Mouse (Mus musculus) spleen, adult 2 months (tissue): ENCODE data around the gene Tenm4. TPM values are rescaled to one million over a fixed set of nuclear protein-coding genes. Genes with fewer than 3 reads are reported as not detected.

ENCODE experiments used
- DNase-seq, 2 experiments: peaks; one replicate each; pipeline versions ENCODE4 v3.0.0 to v3.0.0-alpha.2; 2012 to 2021; ENCODE audit warnings: low spot score in 2 of 2, low read depth in 1 of 2
- H3K27ac ChIP-seq: fragments of 200-500 bp; 2 replicates; pipeline ENCODE4 v1.5.1; 2012; ENCODE audit warnings: low read length, inconsistent platforms; ENCODE audit not compliant: insufficient read depth
- H3K27me3 ChIP-seq: fragments of 200-500 bp; 2 replicates; pipeline ENCODE4 v1.6.1; 2012; ENCODE audit warnings: mild to moderate bottlenecking, moderate library complexity, low read length, inconsistent platforms; ENCODE audit not compliant: control insufficient read depth, insufficient read depth
- H3K36me3 ChIP-seq: fragments of 200-500 bp; 2 replicates; pipeline ENCODE4 v1.6.1; 2012; ENCODE audit warnings: mild to moderate bottlenecking, low read length, inconsistent platforms; ENCODE audit not compliant: control insufficient read depth, insufficient read depth
- H3K4me1 ChIP-seq: fragments of 200-500 bp; 2 replicates; pipeline ENCODE4 v1.6.1; 2011; ENCODE audit warnings: inconsistent platforms; ENCODE audit not compliant: control insufficient read depth, insufficient read depth, insufficient read length
- H3K4me3 ChIP-seq: fragments of 200-500 bp; 2 replicates; pipeline ENCODE4 v1.5.1; 2011; ENCODE audit warnings: mild to moderate bottlenecking, inconsistent platforms; ENCODE audit not compliant: insufficient read depth, insufficient read length; ENCODE audit errors: extremely low read depth
- CTCF ChIP-seq: fragments of 200-500 bp; IDR thresholded peaks from 2 replicates; pipeline ENCODE4 v1.5.1; 2011; ENCODE audit warnings: mild to moderate bottlenecking, inconsistent platforms; ENCODE audit not compliant: insufficient read depth, insufficient read length, insufficient replicate concordance; ENCODE audit errors: extremely low read depth
- POLR2A ChIP-seq: fragments of 200-500 bp; IDR thresholded peaks from 2 replicates; pipeline ENCODE4 v1.6.1; 2011; ENCODE audit warnings: low read depth, low read length, inconsistent platforms
- WGBS: fragments of 180-500 bp; shearing (Covaris S2); methylation state at CpG from one replicate; pipeline ENCODE4 v1.1.7; 2018; 5-methylcytosine and 5-hydroxymethylcytosine counted together
- polyA plus RNA-seq: library from polyadenylated mRNA; depleted of rRNA; stranded (reverse); fragments of >200 nt; gene quantifications from 2 replicates; pipeline ENCODE4 v1.2.3, GENCODE M21; 2012

Tenm4 gene
- polyA plus RNA-seq, 1 experiment = 1.2 TPM

GRCm38 (mm10) chr7:96566260-96566659 lies 395.2 kb downstream of the Tenm4 start:
- TF ChIP-seq CTCF (no peak), POLR2A (no peak)
- no peaks in the 10 kb centered on the region for H3K27me3 ChIP-seq
- no peak overlapping the region for H3K27ac ChIP-seq
- no peaks in the 10 kb centered on the region for H3K36me3 ChIP-seq
- no peaks in the 10 kb centered on the region for H3K4me1 ChIP-seq
- DNase-seq = no peak
- H3K4me3 ChIP-seq = no peak overlapping the region
- 72% methylated on average over 4 of the region's 4 CpGs for WGBS

- no peak for DNase-seq
- 87% methylated on average over 3 of the region's 3 CpGs for WGBS
- Histone ChIP-seq H3K4me3 (no peak overlapping the region), H3K4me1 (no peaks in the 10 kb centered on the region), H3K27me3 (no peaks in the 10 kb centered on the region), H3K36me3 (no peaks in the 10 kb centered on the region), H3K27ac (no peak overlapping the region)
- no peak for TF ChIP-seq CTCF
- no peak for TF ChIP-seq POLR2A
Measured at GRCm38 (mm10) chr7:96568034-96568433, 397.0 kb downstream of the Tenm4 start.

- no peaks in the 10 kb centered on the region for H3K27me3 ChIP-seq
- no peaks in the 10 kb centered on the region for H3K4me1 ChIP-seq
- TF ChIP-seq CTCF (no peak), POLR2A (no peak)
- DNase-seq = no peak
- no peak overlapping the region for H3K27ac ChIP-seq
- no peaks in the 10 kb centered on the region for H3K36me3 ChIP-seq
- H3K4me3 ChIP-seq = no peak overlapping the region
Measured at GRCm38 (mm10) chr7:96570965-96571364, 399.9 kb downstream of the Tenm4 start.

GRCm38 (mm10) chr7:96572995-96573394 lies 401.9 kb downstream of the Tenm4 start:
- Histone ChIP-seq H3K27ac (no peak overlapping the region), H3K27me3 (no peaks in the 10 kb centered on the region), H3K4me1 (no peaks in the 10 kb centered on the region), H3K36me3 (no peaks in the 10 kb centered on the region), H3K4me3 (no peak overlapping the region)
- WGBS = 88% methylated on average over 7 of the region's 7 CpGs
- no peak for DNase-seq
- TF ChIP-seq CTCF (no peak), POLR2A (no peak)

- no peaks in the 10 kb centered on the region for H3K36me3 ChIP-seq
- H3K4me3 ChIP-seq = no peak overlapping the region
- WGBS = 65% methylated on average over 7 of the region's 7 CpGs
- H3K27ac ChIP-seq = no peak overlapping the region
- no peaks in the 10 kb centered on the region for H3K27me3 ChIP-seq
- TF ChIP-seq POLR2A = no peak
- no peak for TF ChIP-seq CTCF
- no peaks in the 10 kb centered on the region for H3K4me1 ChIP-seq
- DNase-seq = no peak
Measured at GRCm38 (mm10) chr7:96575202-96575650, 404.2 kb downstream of the Tenm4 start.

- no peaks in the 10 kb centered on the region for H3K27me3 ChIP-seq
- H3K36me3 ChIP-seq = no peaks in the 10 kb centered on the region
- no peak overlapping the region for H3K4me3 ChIP-seq
- no peaks in the 10 kb centered on the region for H3K4me1 ChIP-seq
- TF ChIP-seq POLR2A (no peak), CTCF (no peak)
- H3K27ac ChIP-seq = no peak overlapping the region
- 45% methylated on average over 6 of the region's 6 CpGs for WGBS
- DNase-seq = no peak
Measured at GRCm38 (mm10) chr7:96582752-96583151, 411.7 kb downstream of the Tenm4 start.

- H3K27me3 ChIP-seq = no peaks in the 10 kb centered on the region
- TF ChIP-seq POLR2A (no peak), CTCF (no peak)
- H3K4me1 ChIP-seq = no peaks in the 10 kb centered on the region
- no peak for DNase-seq
- H3K4me3 ChIP-seq = no peak overlapping the region
- H3K27ac ChIP-seq = no peak overlapping the region
- no peaks in the 10 kb centered on the region for H3K36me3 ChIP-seq
Measured at GRCm38 (mm10) chr7:96587403-96587802, 416.4 kb downstream of the Tenm4 start.

- TF ChIP-seq POLR2A (no peak), CTCF (no peak)
- Histone ChIP-seq H3K4me3 (no peak overlapping the region), H3K27ac (no peak overlapping the region), H3K36me3 (no peaks in the 10 kb centered on the region), H3K27me3 (no peaks in the 10 kb centered on the region), H3K4me1 (no peaks in the 10 kb centered on the region)
- whole genome bisulfite sequencing = 88% methylated on average over 6 of the region's 6 CpGs
- no peak for DNase-seq
Measured at GRCm38 (mm10) chr7:96588567-96588966, 417.5 kb downstream of the Tenm4 start.
